Mouse (Mus musculus): ENCODE data around the gene Srd5a3. TPM values are rescaled to one million over a fixed set of nuclear protein-coding genes. Genes with fewer than 3 reads are reported as not detected.

Srd5a3 gene
- polyA plus RNA-seq, 1 experiment from 2014 or later = 17.1 TPM

GRCm38 (mm10) chr5:76179171-76179570, 39.1 kb downstream of the Srd5a3 start:
- Histone ChIP-seq H3K9ac (replicated peaks) (no peak overlapping the region), H3K4me1 (replicated peaks) (no peaks in the 10 kb centered on the region), H3K9me3 (no peaks in the 10 kb centered on the region), H3K27me3 (peaks cover 4% of the 10 kb centered on the region), H3K27ac (no peak overlapping the region), H3K36me3 (no peaks in the 10 kb centered on the region), H3K4me2 (replicated peaks) (no peak overlapping the region), H3K4me3 (replicated peaks) (no peak overlapping the region)
- no peak for ATAC-seq
- 97% methylated on average over 5 of the region's 5 CpGs for WGBS

DNA sequence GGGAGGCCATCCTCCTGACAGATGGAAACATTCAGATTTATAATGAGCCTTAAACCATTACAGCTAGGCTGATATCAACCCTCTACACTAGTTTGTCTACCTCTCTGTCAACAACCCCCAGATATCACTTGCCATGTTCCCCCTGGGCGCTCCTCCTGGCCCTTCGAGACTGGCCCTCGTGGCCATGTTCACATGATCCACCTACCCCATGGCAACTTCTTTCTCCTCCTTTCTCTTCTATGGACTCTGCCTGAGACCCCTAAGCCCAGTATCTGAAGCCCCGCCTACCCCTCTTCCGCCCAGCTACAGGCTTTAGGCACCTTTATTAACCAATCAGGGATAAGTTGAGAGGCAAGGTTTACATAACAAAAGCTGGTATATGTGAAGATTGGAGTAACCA, 39.7 kb downstream of the Srd5a3 start:
- peaks cover 3% of the 10 kb centered on the region for H3K4me1 ChIP-seq (replicated peaks)
- no peak overlapping the region for H3K4me3 ChIP-seq (replicated peaks)
- 86% methylated on average over 5 of the region's 5 CpGs for WGBS
- no peak for ATAC-seq
- no peak overlapping the region for H3K4me2 ChIP-seq (replicated peaks)
- peaks cover 4% of the 10 kb centered on the region for H3K27me3 ChIP-seq
- H3K27ac ChIP-seq = no peak overlapping the region
- no peak overlapping the region for H3K9ac ChIP-seq (replicated peaks)
- no peaks in the 10 kb centered on the region for H3K36me3 ChIP-seq
- no peaks in the 10 kb centered on the region for H3K9me3 ChIP-seq

GRCm38 (mm10) chr5:76182326-76182725, 42.3 kb downstream of the Srd5a3 start:
- no peak for ATAC-seq
- H3K9me3 ChIP-seq = no peaks in the 10 kb centered on the region
- 75% methylated on average over 3 of the region's 3 CpGs for whole genome bisulfite sequencing
- H3K36me3 ChIP-seq = no peaks in the 10 kb centered on the region
- peaks cover 19% of the 10 kb centered on the region for H3K4me1 ChIP-seq (replicated peaks)
- H3K4me2 ChIP-seq (replicated peaks) = no peak overlapping the region
- H3K4me3 ChIP-seq (replicated peaks) = no peak overlapping the region
- H3K27ac ChIP-seq = no peak overlapping the region
- peaks cover 4% of the 10 kb centered on the region for H3K27me3 ChIP-seq
- H3K9ac ChIP-seq (replicated peaks) = no peak overlapping the region

- Histone ChIP-seq H3K4me3 (replicated peaks) (peak overlapping the region; percentile 67), H3K27ac (no peak overlapping the region), H3K36me3 (no peaks in the 10 kb centered on the region), H3K4me2 (replicated peaks) (peak overlapping the region; percentile 80), H3K9me3 (no peaks in the 10 kb centered on the region), H3K27me3 (peaks cover 4% of the 10 kb centered on the region), H3K9ac (replicated peaks) (peak overlapping the region; percentile 60; the same call in 1 of the 2 replicates), H3K4me1 (replicated peaks) (peaks cover 26% of the 10 kb centered on the region)
- ATAC-seq = no peak
- 39% methylated on average over 17 of the region's 17 CpGs for WGBS
These were observed 43.1 kb downstream of the Srd5a3 start for GRCm38 (mm10) chr5:76183043-76183749.

GRCm38 (mm10) chr5:76183750-76184261, 43.7 kb downstream of the Srd5a3 start, which contains the start of gene Tmem165:
Gene Tmem165 (plus strand): TSS chr5:76183880.
- under 1% methylated on average over 59 of the region's 62 CpGs for WGBS
- Histone ChIP-seq H3K9ac (replicated peaks) (peak within 1 kb of the TSS; percentile 88), H3K9me3 (no peaks in the 10 kb centered on the region), H3K27ac (peak within 1 kb of the TSS; percentile 93), H3K4me2 (replicated peaks) (peak within 1 kb of the TSS; percentile 80), H3K4me1 (replicated peaks) (peaks cover 26% of the 10 kb centered on the region), H3K27me3 (peaks cover 4% of the 10 kb centered on the region), H3K4me3 (replicated peaks) (peak within 1 kb of the TSS; percentile 67), H3K36me3 (no peaks in the 10 kb centered on the region)
- ATAC-seq = peak; percentile 98

- ATAC-seq = peak; percentile 92
- 5% methylated on average over 32 of the region's 38 CpGs for WGBS
- no peaks in the 10 kb centered on the region for H3K36me3 ChIP-seq
- H3K27me3 ChIP-seq = peaks cover 4% of the 10 kb centered on the region
- H3K4me3 ChIP-seq (replicated peaks) = peak overlapping the region; percentile 67
- H3K4me2 ChIP-seq (replicated peaks) = peak overlapping the region; percentile 80
- H3K9me3 ChIP-seq = no peaks in the 10 kb centered on the region
- H3K9ac ChIP-seq (replicated peaks) = peak overlapping the region; percentile 88
- H3K27ac ChIP-seq = peak overlapping the region; percentile 93
- H3K4me1 ChIP-seq (replicated peaks) = peaks cover 29% of the 10 kb centered on the region
These were observed 44.4 kb downstream of the Srd5a3 start for GRCm38 (mm10) chr5:76184286-76185080.

DNA sequence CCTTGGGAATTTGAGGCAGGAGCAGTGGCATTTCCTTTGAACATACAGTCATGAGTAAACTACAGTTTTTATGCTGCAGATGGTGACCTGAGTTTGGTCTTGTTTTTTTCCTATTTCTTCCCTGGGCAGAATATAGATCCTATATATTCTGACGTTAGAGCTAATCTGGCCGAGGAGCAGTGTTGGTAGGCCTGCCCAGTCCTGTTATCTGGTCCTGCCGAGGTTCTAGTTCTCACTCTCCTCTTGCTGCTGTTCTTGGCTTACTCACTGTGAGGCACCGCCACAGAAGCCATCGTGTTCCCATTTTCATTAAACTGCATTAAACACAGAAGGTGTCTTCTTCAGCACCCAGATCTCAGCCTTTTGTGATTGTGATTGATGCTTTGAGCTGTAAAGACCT, 47.8 kb downstream of the Srd5a3 start:
- Histone ChIP-seq H3K4me2 (replicated peaks) (no peak overlapping the region), H3K36me3 (no peaks in the 10 kb centered on the region), H3K27ac (no peak overlapping the region), H3K9me3 (no peaks in the 10 kb centered on the region), H3K27me3 (no peaks in the 10 kb centered on the region), H3K4me1 (replicated peaks) (peaks cover 33% of the 10 kb centered on the region), H3K9ac (replicated peaks) (no peak overlapping the region), H3K4me3 (replicated peaks) (no peak overlapping the region)
- WGBS = 89% methylated on average over 5 of the region's 5 CpGs
- ATAC-seq = no peak

GRCm38 (mm10) chr5:76190609-76191008, 50.5 kb downstream of the Srd5a3 start:
- no peak for ATAC-seq
- Histone ChIP-seq H3K27ac (no peak overlapping the region), H3K36me3 (peaks cover 4% of the 10 kb centered on the region; the same call in 1 of the 2 replicates), H3K9me3 (no peaks in the 10 kb centered on the region), H3K4me2 (replicated peaks) (no peak overlapping the region), H3K9ac (replicated peaks) (no peak overlapping the region), H3K4me3 (replicated peaks) (no peak overlapping the region), H3K27me3 (no peaks in the 10 kb centered on the region), H3K4me1 (replicated peaks) (peaks cover 22% of the 10 kb centered on the region)
- WGBS = 91% methylated on average over 4 of the region's 4 CpGs

GRCm38 (mm10) chr5:76193075-76193474, 53.0 kb downstream of the Srd5a3 start:
- H3K4me3 ChIP-seq (replicated peaks) = no peak overlapping the region
- H3K36me3 ChIP-seq = peaks cover 10% of the 10 kb centered on the region; the same call in 1 of the 2 replicates
- H3K9ac ChIP-seq (replicated peaks) = no peak overlapping the region
- H3K9me3 ChIP-seq = no peaks in the 10 kb centered on the region
- H3K4me1 ChIP-seq (replicated peaks) = peaks cover 7% of the 10 kb centered on the region; the same call in 1 of the 2 replicates
- no peaks in the 10 kb centered on the region for H3K27me3 ChIP-seq
- no peak overlapping the region for H3K27ac ChIP-seq
- no peak overlapping the region for H3K4me2 ChIP-seq (replicated peaks)
- no peak for ATAC-seq

GRCm38 (mm10) chr5:76194377-76194945, 54.4 kb downstream of the Srd5a3 start:
- peaks cover 13% of the 10 kb centered on the region; the same call in 1 of the 2 replicates for H3K36me3 ChIP-seq
- H3K4me3 ChIP-seq (replicated peaks) = no peak overlapping the region
- H3K4me1 ChIP-seq (replicated peaks) = 0 out of 2 replicates have a peak, but pooled peaks cover 4% of the 10 kb centered on the region
- no peak for ATAC-seq
- no peak overlapping the region for H3K27ac ChIP-seq
- H3K9me3 ChIP-seq = no peaks in the 10 kb centered on the region
- 91% methylated on average over 6 of the region's 6 CpGs for WGBS
- no peak overlapping the region for H3K9ac ChIP-seq (replicated peaks)
- H3K4me2 ChIP-seq (replicated peaks) = no peak overlapping the region
- H3K27me3 ChIP-seq = no peaks in the 10 kb centered on the region

- no peak overlapping the region for H3K4me3 ChIP-seq (replicated peaks)
- no peak overlapping the region for H3K4me2 ChIP-seq (replicated peaks)
- H3K4me1 ChIP-seq (replicated peaks) = no peaks in the 10 kb centered on the region
- H3K9me3 ChIP-seq = no peaks in the 10 kb centered on the region
- peaks cover 49% of the 10 kb centered on the region for H3K36me3 ChIP-seq
- no peaks in the 10 kb centered on the region for H3K27me3 ChIP-seq
- no peak for ATAC-seq
- H3K27ac ChIP-seq = no peak overlapping the region
- WGBS = 96% methylated on average over 13 of the region's 13 CpGs
- no peak overlapping the region for H3K9ac ChIP-seq (replicated peaks)
These were observed 59.3 kb downstream of the Srd5a3 start for GRCm38 (mm10) chr5:76199346-76199745.

DNA sequence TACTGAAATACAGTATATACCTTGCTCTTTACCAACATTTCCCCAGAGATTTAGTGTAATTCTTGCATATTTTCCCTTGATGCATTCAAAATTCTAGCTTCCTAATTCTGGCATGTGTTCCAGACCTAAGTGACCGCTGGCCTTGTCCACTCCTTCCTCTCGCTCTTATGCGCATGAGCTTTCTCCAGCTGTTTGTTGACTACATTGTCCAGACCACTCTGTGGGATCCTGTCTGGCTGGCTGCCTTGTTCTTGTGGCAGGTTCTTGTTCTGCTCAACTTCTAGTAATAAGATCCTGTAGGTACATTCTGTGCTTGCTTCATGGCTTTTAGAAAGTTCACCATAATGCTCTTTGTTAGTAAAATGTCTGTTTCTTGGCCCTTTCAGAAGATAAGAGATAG, 63.1 kb downstream of the Srd5a3 start:
- Histone ChIP-seq H3K4me1 (replicated peaks) (no peaks in the 10 kb centered on the region), H3K9ac (replicated peaks) (no peak overlapping the region), H3K9me3 (no peaks in the 10 kb centered on the region), H3K27ac (no peak overlapping the region), H3K4me3 (replicated peaks) (no peak overlapping the region), H3K36me3 (peaks cover 69% of the 10 kb centered on the region), H3K4me2 (replicated peaks) (no peak overlapping the region), H3K27me3 (no peaks in the 10 kb centered on the region)
- 97% methylated on average over 3 of the region's 3 CpGs for WGBS
- ATAC-seq = no peak

Data from midbrain, embryonic 13.5 days (tissue).